Mouse (Mus musculus): Measurements from ENCODE around the gene Mgrn1. TPM values are rescaled to one million over a fixed set of nuclear protein-coding genes. Genes with fewer than 3 reads are reported as not detected.

Mgrn1 gene
- total RNA-seq, 2 experiments from 2014 or later, result 88.0 to 106 TPM

GRCm38 (mm10) chr16:4979755-4980380, 93.8 kb downstream of the Mgrn1 start:
- peak; percentile 49 for DNase-seq

- DNase-seq, result no peak
These were observed 98.7 kb downstream of the Mgrn1 start for GRCm38 (mm10) chr16:4984717-4985116.

Other genes starting within 250 kb of the Mgrn1 start
- 10 to 100 TPM; 10.0 to 14.7 TPM for gene Vasn, start 246.3 kb upstream of the Mgrn1 start, total RNA-seq (2021)
- 100 to 1,000 TPM; 161 to 167 TPM for gene Dnaja3, start 246.3 kb upstream of the Mgrn1 start, total RNA-seq (2021)
- gene Coro7, start 206.5 kb upstream of the Mgrn1 start, total RNA-seq (2021), result 10 to 100 TPM; 27.9 to 38.7 TPM
- 10 to 100 TPM; 11.6 to 14.4 TPM for gene Nmral1, start 166.9 kb upstream of the Mgrn1 start, total RNA-seq (2021)
- 10 to 100 TPM; 93.5 to 97.5 TPM for gene Hmox2, start 159.9 kb upstream of the Mgrn1 start, total RNA-seq (2021)
- 100 to 1,000 TPM; 126 to 148 TPM for gene Cdip1, start 96.0 kb upstream of the Mgrn1 start, total RNA-seq (2021)
- not detected for gene 4930562C15Rik, start 50.8 kb upstream of the Mgrn1 start, total RNA-seq (2021)
- 10 to 100 TPM; 29.2 to 31.3 TPM for gene Ubald1, start 5.9 kb upstream of the Mgrn1 start, total RNA-seq (2021)
- gene Nudt16l1, start 52.5 kb downstream of the Mgrn1 start, total RNA-seq (2021), result 10 to 100 TPM; 63.3 to 79.9 TPM
- 10 to 100 TPM; 30.3 to 41.9 TPM for gene Anks3, start 78.0 kb downstream of the Mgrn1 start, total RNA-seq (2021)
- not detected for gene Sept12, start 111.6 kb downstream of the Mgrn1 start, total RNA-seq (2021)
- 1 to 10 TPM in 1 of 2 experiments, not detected in 1; 1.4 TPM for gene Smim22, start 121.0 kb downstream of the Mgrn1 start, total RNA-seq (2021)
- 10 to 100 TPM; 33.0 to 43.7 TPM for gene Rogdi, start 127.3 kb downstream of the Mgrn1 start, total RNA-seq (2021)
- gene Glyr1, start 163.6 kb downstream of the Mgrn1 start, total RNA-seq (2021), result 10 to 100 TPM; 80.1 to 82.7 TPM
- gene Ubn1, start 163.8 kb downstream of the Mgrn1 start, total RNA-seq (2021), result 10 to 100 TPM; 33.8 to 37.1 TPM
- 1 to 10 TPM; 2.0 to 2.3 TPM for gene Ppl, start 246.2 kb downstream of the Mgrn1 start, total RNA-seq (2021)

All from adrenal gland, postnatal 10 days (tissue).